Comparison of ENCODE assay signal across 14 mouse cellular contexts in the genomic region with DNA sequence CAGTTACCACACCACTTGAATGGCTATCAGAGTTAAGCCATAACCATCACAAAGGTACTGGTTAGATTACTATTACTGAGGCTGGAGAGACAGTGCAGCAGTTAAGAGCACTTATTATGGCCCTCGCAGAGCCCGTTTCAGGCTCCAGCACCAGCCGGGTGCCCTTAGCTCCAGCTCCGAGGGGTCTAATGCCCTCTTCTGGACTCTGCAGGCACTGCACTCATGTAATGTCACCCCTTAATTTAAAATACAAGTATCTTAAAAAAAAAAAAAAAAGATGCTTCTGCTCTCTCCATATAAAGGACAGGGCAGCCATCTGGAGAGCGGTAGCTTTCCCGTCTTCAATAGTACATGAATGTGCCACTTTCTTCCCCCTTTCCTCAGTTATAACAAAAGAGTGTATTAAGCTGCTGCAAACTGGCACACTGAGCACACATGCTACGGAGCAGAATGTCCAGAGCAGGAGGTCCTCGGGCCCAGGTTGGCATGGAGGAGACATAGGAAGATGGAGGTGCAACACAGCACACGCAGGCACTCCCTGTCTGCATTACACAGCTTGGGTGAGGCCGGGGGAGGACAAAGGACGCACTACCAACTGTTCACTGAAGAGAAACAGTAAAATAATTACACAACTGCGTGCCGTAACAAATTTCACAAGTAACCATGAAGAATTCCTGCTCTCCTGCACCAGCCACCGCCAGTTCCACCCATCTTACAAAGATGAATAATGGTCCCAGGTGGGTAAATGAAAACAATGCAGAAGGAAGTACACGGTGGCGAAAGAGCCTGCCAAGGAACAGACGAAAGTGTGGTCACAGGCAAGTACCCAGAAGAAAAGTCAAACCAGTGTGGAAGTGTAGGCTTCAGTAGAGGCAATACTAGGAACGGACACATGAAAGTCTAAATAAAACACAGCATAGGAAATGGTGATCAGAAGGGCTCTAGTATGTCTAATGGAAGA. TPM values are rescaled to one million over a fixed set of nuclear protein-coding genes. Genes with fewer than 3 reads are reported as not detected.
DNase-seq lines count a peak whose midpoint lies in the region; ATAC-seq and TF ChIP-seq lines count a peak whose summit lies in the region.
"Had no signal": no experiment of that assay in that cellular context is flagged by ENCODE, and none has a peak within 500 bp of the region (broad histone marks: within the 10 kb centered on the region; RNA-seq: fewer than 3 reads in every experiment).

No protein-coding gene starts in this region.

- WGBS in heart, embryonic 11.5 days (ENCODE audit: insufficient replicate concordance), result 88% methylated on average over 18 of the region's 18 CpGs
- WGBS in embryonic facial prominence, embryonic 14.5 days, result 87% methylated on average over 18 of the region's 18 CpGs
- WGBS in stomach, postnatal 0 days, result 79% methylated on average over 18 of the region's 18 CpGs
- 89% methylated on average over 18 of the region's 18 CpGs for WGBS in neural tube, embryonic 15.5 days

- no peak for TF ChIP-seq EP300 in stomach, postnatal 0 days (optimal IDR thresholded peaks at IDR 0.05)

- no peak overlapping the region for H3K4me2 ChIP-seq in heart, embryonic 11.5 days
- no peak overlapping the region for H3K4me2 ChIP-seq in embryonic facial prominence, embryonic 14.5 days (ENCODE audit: low read depth, low read length)
- no peak overlapping the region for H3K4me2 ChIP-seq in stomach, postnatal 0 days (replicated peaks; ENCODE audit: low read depth)
- no peak overlapping the region for H3K4me2 ChIP-seq in neural tube, embryonic 15.5 days

- H3K27ac ChIP-seq in heart, embryonic 11.5 days (ENCODE audit: low read depth, low read length), result no peak overlapping the region
- H3K27ac ChIP-seq in embryonic facial prominence, embryonic 14.5 days (replicated peaks; ENCODE audit: low read depth, low read length), result no peak overlapping the region
- peak overlapping the region; percentile 40; the same call in 1 of the 2 replicates for H3K27ac ChIP-seq in stomach, postnatal 0 days (replicated peaks)
- H3K27ac ChIP-seq in neural tube, embryonic 15.5 days (replicated peaks), result no peak overlapping the region

- no peak for ATAC-seq in heart, embryonic 11.5 days (replicated peaks; ENCODE audit: insufficient number of reproducible peaks, low FRiP score, low TSS enrichment)
- ATAC-seq in embryonic facial prominence, embryonic 14.5 days (ENCODE audit: low read depth), result peak; percentile 35; the same call in 1 of the 2 replicates
- ATAC-seq in stomach, postnatal 0 days (ENCODE audit: low FRiP score, low TSS enrichment), result no peak
- no peak for ATAC-seq in neural tube, embryonic 15.5 days (ENCODE audit: low FRiP score)

- peak; percentile 55 for DNase-seq in heart, adult 11 months
- DNase-seq in thymus, postnatal 14 days, result peak; percentile 8
- no peak for DNase-seq in thymus, postnatal 0 days (ENCODE audit: low spot score)
- DNase-seq in embryonic facial prominence, embryonic 14.5 days (ENCODE audit: low spot score), result no peak
- no peak for DNase-seq in stomach, postnatal 0 days (ENCODE audit: low spot score)
- DNase-seq in Muller cell, postnatal 12 days (ENCODE audit: inconsistent ontology term), result no peak
- DNase-seq: adrenal gland, postnatal 25 days; cerebellum, adult 18-20 months; gastrocnemius, postnatal 36 days; heart, postnatal 36 days; lung, postnatal 4 days; spleen, adult 18-20 months had no signal

- no peak overlapping the region for H3K4me3 ChIP-seq in heart, embryonic 11.5 days (ENCODE audit: low read depth, low read length)
- no peak overlapping the region for H3K4me3 ChIP-seq in embryonic facial prominence, embryonic 14.5 days (ENCODE audit: low read depth, low read length)
- H3K4me3 ChIP-seq in stomach, postnatal 0 days (ENCODE audit: low read depth, low read length), result no peak overlapping the region
- H3K4me3 ChIP-seq in neural tube, embryonic 15.5 days (replicated peaks), result no peak overlapping the region

- no peaks in the 10 kb centered on the region for H3K4me1 ChIP-seq in heart, embryonic 11.5 days (ENCODE audit: control insufficient read depth, insufficient read depth, low read length)
- H3K4me1 ChIP-seq in embryonic facial prominence, embryonic 14.5 days (ENCODE audit: control insufficient read depth, insufficient read depth, low read length), result no peaks in the 10 kb centered on the region
- H3K4me1 ChIP-seq in stomach, postnatal 0 days (replicated peaks; ENCODE audit: control insufficient read depth, insufficient read depth), result no peaks in the 10 kb centered on the region
- H3K4me1 ChIP-seq in neural tube, embryonic 15.5 days, result no peaks in the 10 kb centered on the region

- TF ChIP-seq CTCF in stomach, postnatal 0 days (IDR thresholded peaks at IDR 0.05; ENCODE audit: low read depth), result peak; percentile 36; the same call in 1 of the 2 replicates

- H3K36me3 ChIP-seq in heart, embryonic 11.5 days (ENCODE audit: control insufficient read depth, insufficient read depth, low read length), result peaks cover 29% of the 10 kb centered on the region
- H3K36me3 ChIP-seq in embryonic facial prominence, embryonic 14.5 days (ENCODE audit: control insufficient read depth, insufficient read depth, low read length), result peaks cover 79% of the 10 kb centered on the region
- peaks cover 24% of the 10 kb centered on the region for H3K36me3 ChIP-seq in stomach, postnatal 0 days (ENCODE audit: control insufficient read depth, insufficient read depth, low read length)
- H3K36me3 ChIP-seq in neural tube, embryonic 15.5 days, result peaks cover 73% of the 10 kb centered on the region

- H3K9me3 ChIP-seq in heart, embryonic 11.5 days (replicated peaks; ENCODE audit: control insufficient read depth, low read length), result no peaks in the 10 kb centered on the region
- H3K9me3 ChIP-seq in embryonic facial prominence, embryonic 14.5 days (ENCODE audit: control insufficient read depth, low read length), result no peaks in the 10 kb centered on the region
- no peaks in the 10 kb centered on the region for H3K9me3 ChIP-seq in stomach, postnatal 0 days (ENCODE audit: control insufficient read depth, low read length)
- H3K9me3 ChIP-seq in neural tube, embryonic 15.5 days (replicated peaks), result no peaks in the 10 kb centered on the region

- H3K27me3 ChIP-seq in heart, embryonic 11.5 days (ENCODE audit: control insufficient read depth, insufficient read depth, low read length), result no peaks in the 10 kb centered on the region
- no peaks in the 10 kb centered on the region for H3K27me3 ChIP-seq in embryonic facial prominence, embryonic 14.5 days (replicated peaks; ENCODE audit: control insufficient read depth, insufficient read depth, low read length)
- H3K27me3 ChIP-seq in stomach, postnatal 0 days (ENCODE audit: control insufficient read depth, insufficient read depth, low read length), result no peaks in the 10 kb centered on the region
- H3K27me3 ChIP-seq in neural tube, embryonic 15.5 days (replicated peaks), result no peaks in the 10 kb centered on the region

- H3K9ac ChIP-seq in heart, embryonic 11.5 days (ENCODE audit: low read depth, low read length), result no peak overlapping the region
- no peak overlapping the region for H3K9ac ChIP-seq in embryonic facial prominence, embryonic 14.5 days (ENCODE audit: low read depth, low read length)
- H3K9ac ChIP-seq in stomach, postnatal 0 days (ENCODE audit: low read length), result no peak overlapping the region
- H3K9ac ChIP-seq in neural tube, embryonic 15.5 days (replicated peaks), result no peak overlapping the region

RNA-seq across cellular contexts. Expression of gene Atp6v1a, which starts 35.4 kb away (rescaled TPM):
- 47.0 and 53.6 TPM in 2 replicates for polyA plus RNA-seq in heart, embryonic 11.5 days (2014; fragmentation: Nextera tagmentation; extraction: Ambion mirVana)
- 44.0 and 47.0 TPM in 2 replicates for polyA plus RNA-seq in thymus, postnatal 0 days (2015; fragmentation: Nextera tagmentation; extraction: Ambion mirVana)
- 75.2 and 76.2 TPM in 2 replicates for polyA plus RNA-seq in embryonic facial prominence, embryonic 14.5 days (2014; fragmentation: Nextera tagmentation; extraction: Ambion mirVana)
- 44.6 and 47.5 TPM in 2 replicates for polyA plus RNA-seq in stomach, postnatal 0 days (2015; fragmentation: Nextera tagmentation; extraction: Ambion mirVana)
- 138 and 139 TPM in 2 replicates for polyA plus RNA-seq in neural tube, embryonic 15.5 days (2015; fragmentation: Nextera tagmentation; extraction: Ambion mirVana)

RNA-seq across cellular contexts. Expression of gene Naa50, which starts 35.5 kb away (rescaled TPM):
- 58.5 and 75.5 TPM in 2 replicates for polyA plus RNA-seq in heart, embryonic 11.5 days (2014; fragmentation: Nextera tagmentation; extraction: Ambion mirVana)
- polyA plus RNA-seq in thymus, postnatal 0 days (2015; fragmentation: Nextera tagmentation; extraction: Ambion mirVana), result 87.4 and 89.4 TPM in 2 replicates
- 88.8 and 92.1 TPM in 2 replicates for polyA plus RNA-seq in embryonic facial prominence, embryonic 14.5 days (2014; fragmentation: Nextera tagmentation; extraction: Ambion mirVana)
- 45.6 and 54.0 TPM in 2 replicates for polyA plus RNA-seq in stomach, postnatal 0 days (2015; fragmentation: Nextera tagmentation; extraction: Ambion mirVana)
- 64.2 and 72.0 TPM in 2 replicates for polyA plus RNA-seq in neural tube, embryonic 15.5 days (2015; fragmentation: Nextera tagmentation; extraction: Ambion mirVana)

RNA-seq across cellular contexts. Expression of gene Gramd1c, which starts 40.9 kb away (rescaled TPM):
- polyA plus RNA-seq in heart, embryonic 11.5 days (2014; fragmentation: Nextera tagmentation; extraction: Ambion mirVana), result 6.3 and 10.4 TPM in 2 replicates
- polyA plus RNA-seq in thymus, postnatal 0 days (2015; fragmentation: Nextera tagmentation; extraction: Ambion mirVana), result 2.7 and 3.2 TPM in 2 replicates
- polyA plus RNA-seq in embryonic facial prominence, embryonic 14.5 days (2014; fragmentation: Nextera tagmentation; extraction: Ambion mirVana), result 7.7 and 8.2 TPM in 2 replicates
- 15.8 and 16.0 TPM in 2 replicates for polyA plus RNA-seq in stomach, postnatal 0 days (2015; fragmentation: Nextera tagmentation; extraction: Ambion mirVana)
- 2.8 and 3.0 TPM in 2 replicates for polyA plus RNA-seq in neural tube, embryonic 15.5 days (2015; fragmentation: Nextera tagmentation; extraction: Ambion mirVana)

Comparison
In these comparisons a context has a peak if more than half of its experiments do, and no peak if none do; other contexts are left out.
1. DNase-seq: peak in heart, adult 11 months (single experiment) and thymus, postnatal 14 days (single experiment); none in thymus, postnatal 0 days (single experiment), embryonic facial prominence, embryonic 14.5 days (single experiment), stomach, postnatal 0 days (single experiment) and Muller cell, postnatal 12 days (single experiment).